Mouse (Mus musculus) Patski (cell line): ENCODE measurements around the gene Anapc11. TPM values are rescaled to one million over a fixed set of nuclear protein-coding genes. Genes with fewer than 3 reads are reported as not detected.
A peak's percentile ranks its signal among the peaks of the same experiment; 100 is the strongest.
"Not testable (repeated sequence)": the region's sequence is repeated elsewhere in the genome, so short reads cannot be mapped to it uniquely, and the experiment has no call there.

Experiments used
- ATAC-seq: fragments of 100-300 bp; one replicate; pipeline ENCODE4 v1.8.0; 2021
- CTCF ChIA-PET: fragments of 350-600 bp; sonication (Branson Sonifier 250); formaldehyde crosslinking; loops from one replicate; lab custom pipeline; 2022; ENCODE audit warnings: inconsistent platforms; lab: Charles Lee
- POLR2A ChIA-PET: fragments of 350-600 bp; sonication (Branson Sonifier 250); formaldehyde crosslinking; loops from one replicate; lab custom pipeline; 2022; ENCODE audit warnings: antibody characterized with exemption, inconsistent platforms; lab: Charles Lee
- DNase-seq: peaks from one replicate; pipeline ENCODE4 v3.0.0-alpha.2; 2011; ENCODE audit warnings: low read depth, low spot score
- H3K27me3 ChIP-seq: fragments of 371-371 bp; one replicate; pipeline ENCODE4 v1.5.1; 2021
- CTCF ChIP-seq: fragments of 100-300 bp; IDR thresholded peaks from one replicate; pipeline ENCODE4 v1.5.1; 2021
- in situ Hi-C: fragments of 300-500 bp; cut with MboI; formaldehyde crosslinking; loops from 3 replicates; pipeline ENCODE4 v1.11.1; 2018; ENCODE audit warnings: low pct_unique_long_range_greater_than_20kb, mixed read lengths
- polyA plus RNA-seq: library from polyadenylated mRNA; unstranded; gene quantifications from one replicate; pipeline ENCODE4 v1.2.3, GENCODE M21; 2021

Gene Anapc11
- polyA plus RNA-seq, 1 experiment from 2014 or later: 82.8 TPM

GRCm38 (mm10) chr11:120579316-120580107, 18.7 kb upstream of the Anapc11 start:
- in situ Hi-C loops: no loop called here
- ChIA-PET CTCF (interaction anchor here (1.0 to 2.4 kb wide), 12 partner anchors 10 to 109 kb away, joined by 3 to 11 read pairs (median 4); partner anchors contain the start of gene Ppp1r27), POLR2A (interaction anchor here (0.6 to 1.5 kb wide), 2 partner anchors 36 to 119 kb away, joined by 3 to 4 read pairs; no protein-coding TSS in a partner anchor)
- TF ChIP-seq CTCF: no peak
- ATAC-seq (no peak), DNase-seq (no peak)
- no peaks in the 10 kb centered on the region for H3K27me3 ChIP-seq

- DNase-seq (no peak), ATAC-seq (no peak)
- POLR2A ChIA-PET: interaction anchor here (0.7 to 1.5 kb wide), 5 partner anchors 8 to 88 kb away, joined by 3 read pairs; partner anchors contain the start of gene Slc25a10
- no peaks in the 10 kb centered on the region for H3K27me3 ChIP-seq
- CTCF ChIA-PET: interaction anchor here (1.0 to 2.4 kb wide), 12 partner anchors 10 to 109 kb away, joined by 3 to 11 read pairs (median 4); partner anchors contain the start of gene Ppp1r27
- TF ChIP-seq CTCF: no peak
- in situ Hi-C loops: no loop called here
Observed at GRCm38 (mm10) chr11:120580190-120580589, 18.0 kb upstream of the Anapc11 start.

- no peak for TF ChIP-seq CTCF
- peak; percentile 38 for ATAC-seq
- ChIA-PET CTCF (interaction anchor here (1.3 to 2.4 kb wide), 3 partner anchors 9 to 91 kb away, joined by 4 to 11 read pairs (median 10); no protein-coding TSS in a partner anchor), POLR2A (interaction anchor here (0.7 to 1.5 kb wide), 4 partner anchors 9 to 89 kb away, joined by 3 read pairs; partner anchors contain the start of gene Slc25a10)
- in situ Hi-C loops: no loop called here
- no peaks in the 10 kb centered on the region for H3K27me3 ChIP-seq
- DNase-seq: no peak
Observed at GRCm38 (mm10) chr11:120580871-120581331, 17.3 kb upstream of the Anapc11 start.

- ChIA-PET CTCF (interaction anchor here (0.9 to 1.7 kb wide), 7 partner anchors 8 to 92 kb away, joined by 3 to 7 read pairs (median 3); partner anchors contain the start of genes Alyref, P4hb and Pcyt2), POLR2A (interaction anchor here (0.6 to 1.1 kb wide), 4 partner anchors 35 to 874 kb away, joined by 3 to 4 read pairs (median 3); no protein-coding TSS in a partner anchor)
- in situ Hi-C loops: no loop called here
- peak; percentile 14 for ATAC-seq
- TF ChIP-seq CTCF: no peak
- no peaks in the 10 kb centered on the region for H3K27me3 ChIP-seq
- no peak for DNase-seq
Observed at GRCm38 (mm10) chr11:120581490-120582267, 16.5 kb upstream of the Anapc11 start, which contains the start of gene Arhgdia. Gene Arhgdia (minus strand): TSS chr11:120581624.

GRCm38 (mm10) chr11:120582268-120582981, 15.8 kb upstream of the Anapc11 start:
- H3K27me3 ChIP-seq: no peaks in the 10 kb centered on the region
- in situ Hi-C loops: no loop called here
- CTCF ChIA-PET: interaction anchor here (0.7 to 1.7 kb wide), 9 partner anchors 8 to 207 kb away, joined by 3 to 7 read pairs (median 3); partner anchors contain the start of genes Alyref, P4hb and Pcyt2
- ATAC-seq (no peak), DNase-seq (no peak)
- no peak for TF ChIP-seq CTCF
- POLR2A ChIA-PET: interaction anchor here (0.6 to 1.1 kb wide), 5 partner anchors 12 to 129 kb away, joined by 3 to 5 read pairs (median 4); no protein-coding TSS in a partner anchor

- ATAC-seq: not testable (repeated sequence)
Observed at GRCm38 (mm10) chr11:120582982-120583293, 15.3 kb upstream of the Anapc11 start.

GRCm38 (mm10) chr11:120583937-120584336, 14.3 kb upstream of the Anapc11 start:
- in situ Hi-C loops: no loop called here
- ATAC-seq (no peak), DNase-seq (no peak)
- CTCF ChIA-PET: interaction anchor here (0.7 to 1.1 kb wide), 3 partner anchors 9 to 70 kb away, joined by 3 read pairs; no protein-coding TSS in a partner anchor
- no peak for TF ChIP-seq CTCF
- POLR2A ChIA-PET: interaction anchor here (0.6 kb wide), 1 partner anchor 9 kb away, joined by 8 read pairs; no protein-coding TSS in a partner anchor
- H3K27me3 ChIP-seq: no peaks in the 10 kb centered on the region

More at GRCm38 (mm10) chr11:120582982-120583293, 15.3 kb upstream of the Anapc11 start:
- H3K27me3 ChIP-seq, DNase-seq, in situ Hi-C loops: not testable (repeated sequence)
- POLR2A ChIA-PET: interaction anchor here (0.6 to 0.9 kb wide), 3 partner anchors 11 to 42 kb away, joined by 3 to 5 read pairs (median 5); no protein-coding TSS in a partner anchor
- CTCF ChIA-PET: interaction anchor here (1.0 to 1.7 kb wide), 5 partner anchors 9 to 94 kb away, joined by 3 to 7 read pairs (median 4); partner anchors contain the start of gene P4hb

GRCm38 (mm10) chr11:120588531-120588930, 9.7 kb upstream of the Anapc11 start:
- no peak for DNase-seq
- CTCF ChIA-PET: no interaction called here
- no peak for TF ChIP-seq CTCF
- no peaks in the 10 kb centered on the region for H3K27me3 ChIP-seq
- POLR2A ChIA-PET: interaction anchor here (0.8 to 1.4 kb wide), 3 partner anchors 10 to 84 kb away, joined by 3 read pairs; partner anchors contain the start of genes Anapc11, Aspscr1 and P4hb
- in situ Hi-C loops: no loop called here
- no peak for ATAC-seq
